Mouse (Mus musculus): ENCODE measurements around the gene Igfbp5. TPM values are rescaled to one million over a fixed set of nuclear protein-coding genes. Genes with fewer than 3 reads are reported as not detected.

The Igfbp5 gene
- polyA plus RNA-seq, 1 experiment from 2014 or later = 55.5 TPM

DNA sequence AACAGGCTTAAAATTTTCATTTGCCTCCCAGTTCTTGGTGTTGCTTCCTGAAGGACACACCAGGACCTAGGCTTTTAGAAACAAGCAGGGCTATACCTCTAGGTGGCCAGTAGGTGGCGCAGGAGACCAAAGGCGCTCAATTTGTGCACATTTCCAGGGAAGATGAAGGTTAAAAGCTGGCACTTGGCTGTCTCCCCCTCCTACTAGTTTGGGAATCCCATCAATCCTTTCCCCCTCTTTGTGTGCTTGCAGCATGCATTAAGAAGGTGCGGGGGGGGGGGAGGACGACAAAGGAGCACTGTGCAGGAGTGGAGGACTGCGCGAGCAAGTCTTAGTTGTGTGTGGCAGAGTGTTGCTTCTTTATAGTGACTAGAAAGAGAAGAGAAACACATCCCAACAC is 8.8 kb downstream of the Igfbp5 start:
- Histone ChIP-seq H3K4me1 (peaks cover 44% of the 10 kb centered on the region), H3K4me2 (no peak overlapping the region), H3K4me3 (replicated peaks) (no peak overlapping the region), H3K9me3 (no peaks in the 10 kb centered on the region), H3K36me3 (replicated peaks) (peaks cover 23% of the 10 kb centered on the region), H3K9ac (no peak overlapping the region), H3K27me3 (no peaks in the 10 kb centered on the region), H3K27ac (peak overlapping the region; percentile 63)
- ATAC-seq (ENCODE audit: low FRiP score) = 0 out of 2 replicates have a peak, but pooled peaks have one; percentile 21
- 3% methylated on average over 6 of the region's 6 CpGs for WGBS

DNA sequence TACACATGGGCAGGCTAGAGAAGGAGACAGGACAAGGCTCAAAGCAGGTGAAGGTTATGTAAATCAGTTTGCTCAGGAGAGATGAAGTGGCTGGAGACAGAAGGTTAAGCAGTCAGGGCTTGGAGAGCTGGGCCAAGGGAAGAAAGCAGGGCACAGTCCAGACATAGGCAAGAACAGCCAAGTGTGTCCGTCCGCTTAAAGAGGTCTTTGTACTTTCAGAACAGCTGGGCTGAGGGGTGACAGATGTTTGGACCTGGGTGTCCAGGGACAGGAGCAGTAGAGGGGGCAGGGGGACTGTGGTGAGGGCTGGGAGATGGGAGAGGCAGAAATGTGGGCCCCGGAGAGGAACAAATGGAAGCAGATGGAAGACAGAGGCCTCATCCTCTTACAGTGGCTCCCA is 10.4 kb downstream of the Igfbp5 start:
- no peaks in the 10 kb centered on the region for H3K27me3 ChIP-seq
- no peak for ATAC-seq (ENCODE audit: low FRiP score)
- H3K9me3 ChIP-seq = no peaks in the 10 kb centered on the region
- H3K4me2 ChIP-seq = no peak overlapping the region
- no peak overlapping the region for H3K27ac ChIP-seq
- peaks cover 37% of the 10 kb centered on the region for H3K36me3 ChIP-seq (replicated peaks)
- H3K9ac ChIP-seq = no peak overlapping the region
- H3K4me3 ChIP-seq (replicated peaks) = no peak overlapping the region
- peaks cover 28% of the 10 kb centered on the region for H3K4me1 ChIP-seq
- WGBS = 86% methylated on average over 3 of the region's 3 CpGs

DNA sequence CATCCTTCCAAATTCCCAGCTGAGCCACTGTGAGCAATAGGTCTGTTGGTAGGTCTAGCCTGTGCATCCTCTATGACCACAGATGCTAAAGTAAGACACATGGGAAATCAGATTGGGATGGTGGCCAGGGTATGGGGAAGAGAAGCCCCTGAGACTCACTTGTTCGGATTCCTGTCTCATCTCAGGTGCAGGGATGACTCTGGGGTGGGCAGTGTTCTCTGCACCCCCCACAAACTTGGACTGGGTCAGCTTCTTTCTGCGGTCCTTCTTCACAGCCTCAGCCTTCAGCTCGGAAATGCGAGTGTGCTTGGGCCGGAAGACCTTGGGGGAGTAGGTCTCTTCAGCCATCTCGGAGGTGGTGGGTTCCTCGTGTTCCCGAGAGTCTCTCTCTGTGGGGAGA is 11.0 kb downstream of the Igfbp5 start:
- peaks cover 29% of the 10 kb centered on the region for H3K4me1 ChIP-seq
- no peak overlapping the region for H3K9ac ChIP-seq
- WGBS = 92% methylated on average over 8 of the region's 8 CpGs
- no peak overlapping the region for H3K27ac ChIP-seq
- no peaks in the 10 kb centered on the region for H3K9me3 ChIP-seq
- peaks cover 41% of the 10 kb centered on the region for H3K36me3 ChIP-seq (replicated peaks)
- no peak overlapping the region for H3K4me2 ChIP-seq
- no peak overlapping the region for H3K4me3 ChIP-seq (replicated peaks)
- ATAC-seq (ENCODE audit: low FRiP score) = no peak
- no peaks in the 10 kb centered on the region for H3K27me3 ChIP-seq

- no peak overlapping the region for H3K4me2 ChIP-seq
- no peak overlapping the region for H3K4me3 ChIP-seq (replicated peaks)
- ATAC-seq (ENCODE audit: low FRiP score) = no peak
- H3K9ac ChIP-seq = no peak overlapping the region
- H3K27me3 ChIP-seq = no peaks in the 10 kb centered on the region
- H3K4me1 ChIP-seq = peaks cover 29% of the 10 kb centered on the region
- 93% methylated on average over 21 of the region's 21 CpGs for WGBS
- no peaks in the 10 kb centered on the region for H3K9me3 ChIP-seq
- no peak overlapping the region for H3K27ac ChIP-seq
- peaks cover 43% of the 10 kb centered on the region for H3K36me3 ChIP-seq (replicated peaks)
Measured at GRCm38 (mm10) chr1:72862248-72862647, 12.4 kb downstream of the Igfbp5 start.

DNA sequence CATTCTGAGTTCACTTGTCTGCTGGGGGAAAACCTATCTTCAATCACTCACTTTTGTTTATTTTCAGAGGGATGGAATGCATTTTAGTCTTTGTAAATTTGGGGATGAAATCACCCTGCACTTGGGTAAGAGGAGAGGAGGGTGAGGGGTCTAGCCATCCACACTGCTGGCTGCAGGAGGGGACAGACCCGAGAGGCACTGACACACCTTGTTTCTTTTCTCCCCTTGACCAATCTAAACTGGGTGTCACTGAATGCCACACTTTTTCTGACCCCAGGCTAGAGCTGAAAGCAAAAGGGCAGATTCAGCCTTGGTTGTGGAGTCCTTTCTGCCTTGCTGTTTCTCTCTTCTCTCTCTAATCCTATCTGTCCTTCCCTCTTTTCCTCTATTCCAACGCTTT is 13.0 kb downstream of the Igfbp5 start:
- Histone ChIP-seq H3K4me2 (no peak overlapping the region), H3K4me1 (peaks cover 25% of the 10 kb centered on the region), H3K4me3 (replicated peaks) (no peak overlapping the region), H3K27ac (no peak overlapping the region), H3K9me3 (no peaks in the 10 kb centered on the region), H3K27me3 (no peaks in the 10 kb centered on the region), H3K9ac (no peak overlapping the region), H3K36me3 (replicated peaks) (peaks cover 43% of the 10 kb centered on the region)
- WGBS = 85% methylated on average over 2 of the region's 2 CpGs
- no peak for ATAC-seq (ENCODE audit: low FRiP score)

GRCm38 (mm10) chr1:72860502-72860901 is 14.2 kb downstream of the Igfbp5 start:
- Histone ChIP-seq H3K4me2 (no peak overlapping the region), H3K27me3 (no peaks in the 10 kb centered on the region), H3K36me3 (replicated peaks) (peaks cover 43% of the 10 kb centered on the region), H3K9me3 (no peaks in the 10 kb centered on the region), H3K9ac (no peak overlapping the region), H3K4me3 (replicated peaks) (no peak overlapping the region), H3K4me1 (peaks cover 14% of the 10 kb centered on the region), H3K27ac (no peak overlapping the region)
- 89% methylated on average over 2 of the region's 2 CpGs for WGBS
- ATAC-seq (ENCODE audit: low FRiP score) = no peak

DNA sequence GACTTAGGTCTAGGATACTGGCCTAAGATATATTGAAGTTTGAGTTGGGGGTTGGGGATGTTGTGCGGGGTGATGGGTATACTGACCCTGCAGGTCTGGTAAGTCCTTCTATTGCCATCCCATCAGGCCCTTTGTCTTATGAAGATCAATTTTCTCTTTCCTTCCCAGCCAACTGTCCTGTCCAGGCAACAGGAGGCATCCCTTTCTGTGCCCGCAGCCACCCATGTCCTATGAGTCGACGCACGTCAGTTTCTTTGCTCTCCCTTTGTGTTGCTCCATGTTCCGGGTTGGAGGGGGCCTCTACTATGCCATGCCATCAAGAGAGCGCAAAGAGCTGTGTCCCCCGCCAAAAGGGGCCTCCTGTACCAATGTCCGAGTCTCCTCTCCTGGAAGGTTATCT is 14.7 kb downstream of the Igfbp5 start:
- Histone ChIP-seq H3K27me3 (no peaks in the 10 kb centered on the region), H3K9ac (no peak overlapping the region), H3K4me1 (peaks cover 10% of the 10 kb centered on the region), H3K4me3 (replicated peaks) (no peak overlapping the region), H3K4me2 (no peak overlapping the region), H3K9me3 (no peaks in the 10 kb centered on the region), H3K36me3 (replicated peaks) (peaks cover 43% of the 10 kb centered on the region), H3K27ac (no peak overlapping the region)
- ATAC-seq (ENCODE audit: low FRiP score) = no peak
- 91% methylated on average over 9 of the region's 9 CpGs for WGBS

- peak overlapping the region; percentile 76 for H3K27ac ChIP-seq
- H3K9me3 ChIP-seq = no peaks in the 10 kb centered on the region
- no peak overlapping the region for H3K9ac ChIP-seq
- no peak overlapping the region for H3K4me2 ChIP-seq
- H3K36me3 ChIP-seq (replicated peaks) = peaks cover 43% of the 10 kb centered on the region
- ATAC-seq (ENCODE audit: low FRiP score) = peak; percentile 78
- no peaks in the 10 kb centered on the region for H3K27me3 ChIP-seq
- WGBS = 49% methylated on average over 5 of the region's 5 CpGs
- no peak overlapping the region for H3K4me3 ChIP-seq (replicated peaks)
- H3K4me1 ChIP-seq = peaks cover 20% of the 10 kb centered on the region
Measured at GRCm38 (mm10) chr1:72858874-72859273, 15.8 kb downstream of the Igfbp5 start.

- peaks cover 20% of the 10 kb centered on the region for H3K4me1 ChIP-seq
- no peak for ATAC-seq (ENCODE audit: low FRiP score)
- WGBS = 91% methylated on average over 9 of the region's 9 CpGs
- no peak overlapping the region for H3K9ac ChIP-seq
- no peaks in the 10 kb centered on the region for H3K27me3 ChIP-seq
- H3K4me3 ChIP-seq (replicated peaks) = no peak overlapping the region
- no peak overlapping the region for H3K4me2 ChIP-seq
- H3K27ac ChIP-seq = peak overlapping the region; percentile 76; the same call in 1 of the 2 replicates
- no peaks in the 10 kb centered on the region for H3K9me3 ChIP-seq
- H3K36me3 ChIP-seq (replicated peaks) = peaks cover 39% of the 10 kb centered on the region
Measured at GRCm38 (mm10) chr1:72858286-72858685, 16.4 kb downstream of the Igfbp5 start.

DNA sequence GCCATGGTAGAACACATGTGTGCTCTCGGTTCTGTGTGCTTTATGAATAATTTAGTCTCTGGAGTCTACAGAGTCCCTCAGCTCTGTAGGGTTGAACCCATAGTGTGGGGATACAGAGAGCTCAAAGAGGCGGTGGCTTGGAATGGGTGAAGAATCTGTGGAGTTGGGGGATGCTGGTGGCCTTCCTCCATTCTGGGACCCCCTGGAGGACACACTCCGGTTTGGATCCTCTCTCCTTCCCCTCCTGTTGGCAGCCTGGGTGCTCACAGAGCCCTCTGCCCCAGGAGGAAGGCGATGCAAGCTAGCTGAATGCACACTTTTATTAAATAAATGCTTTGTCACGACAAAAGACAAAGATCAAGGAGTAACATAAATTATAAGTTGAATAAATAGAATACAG is 17.1 kb downstream of the Igfbp5 start:
- Histone ChIP-seq H3K4me2 (no peak overlapping the region), H3K9me3 (no peaks in the 10 kb centered on the region), H3K27me3 (no peaks in the 10 kb centered on the region), H3K4me3 (replicated peaks) (no peak overlapping the region), H3K27ac (0 out of 2 replicates have a peak overlapping the region, but pooled peaks have one; percentile 42), H3K36me3 (replicated peaks) (peaks cover 39% of the 10 kb centered on the region), H3K4me1 (peaks cover 20% of the 10 kb centered on the region), H3K9ac (no peak overlapping the region)
- no peak for ATAC-seq (ENCODE audit: low FRiP score)
- 86% methylated on average over 5 of the region's 5 CpGs for WGBS

GRCm38 (mm10) chr1:72857142-72857541 is 17.5 kb downstream of the Igfbp5 start:
- no peak overlapping the region for H3K4me3 ChIP-seq (replicated peaks)
- H3K4me1 ChIP-seq = peaks cover 20% of the 10 kb centered on the region
- H3K27ac ChIP-seq = 0 out of 2 replicates have a peak overlapping the region, but pooled peaks have one; percentile 36
- 86% methylated on average over 7 of the region's 7 CpGs for WGBS
- ATAC-seq (ENCODE audit: low FRiP score) = no peak
- H3K36me3 ChIP-seq (replicated peaks) = peaks cover 39% of the 10 kb centered on the region
- H3K4me2 ChIP-seq = no peak overlapping the region
- H3K27me3 ChIP-seq = no peaks in the 10 kb centered on the region
- H3K9me3 ChIP-seq = no peaks in the 10 kb centered on the region
- H3K9ac ChIP-seq = no peak overlapping the region

DNA sequence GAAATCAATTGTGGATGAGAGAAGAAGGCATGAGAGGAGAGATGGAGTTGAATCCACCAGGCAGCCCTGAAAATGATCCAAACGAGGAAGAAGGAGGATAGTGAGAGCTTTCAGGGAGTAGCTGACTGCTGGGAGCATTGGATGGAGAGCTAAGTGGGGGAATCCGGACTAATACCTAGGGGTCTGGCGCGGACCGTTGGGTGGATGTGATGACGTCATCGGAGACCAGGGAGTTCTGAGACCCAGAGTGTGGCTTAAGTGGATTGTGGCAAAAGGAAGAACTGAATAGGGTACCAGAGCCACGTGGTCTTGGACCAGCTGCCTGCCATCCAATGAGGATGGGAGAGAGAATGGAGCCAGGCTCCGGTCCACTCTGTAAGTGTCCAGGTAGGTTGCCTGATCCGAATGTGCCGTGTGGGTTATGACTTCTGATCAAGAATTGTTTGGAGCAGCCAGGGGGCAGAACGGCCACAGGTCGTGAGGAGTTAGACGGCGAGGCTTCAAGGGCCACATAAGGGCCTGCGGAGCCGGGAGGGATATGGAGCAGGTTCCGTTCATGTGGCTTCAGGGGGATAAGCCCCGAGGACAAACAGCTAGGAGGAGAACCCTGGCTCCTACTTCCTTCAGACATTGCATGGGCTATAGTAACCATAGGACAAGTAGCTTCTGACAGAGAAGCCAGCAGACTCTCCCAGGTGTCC is 18.3 kb downstream of the Igfbp5 start:
- Histone ChIP-seq H3K4me1 (peaks cover 20% of the 10 kb centered on the region), H3K9me3 (no peaks in the 10 kb centered on the region), H3K4me3 (replicated peaks) (no peak overlapping the region), H3K36me3 (replicated peaks) (peaks cover 44% of the 10 kb centered on the region), H3K27ac (no peak overlapping the region), H3K27me3 (no peaks in the 10 kb centered on the region), H3K9ac (no peak overlapping the region), H3K4me2 (no peak overlapping the region)
- ATAC-seq (ENCODE audit: low FRiP score) = no peak
- WGBS = 86% methylated on average over 19 of the region's 19 CpGs

DNA sequence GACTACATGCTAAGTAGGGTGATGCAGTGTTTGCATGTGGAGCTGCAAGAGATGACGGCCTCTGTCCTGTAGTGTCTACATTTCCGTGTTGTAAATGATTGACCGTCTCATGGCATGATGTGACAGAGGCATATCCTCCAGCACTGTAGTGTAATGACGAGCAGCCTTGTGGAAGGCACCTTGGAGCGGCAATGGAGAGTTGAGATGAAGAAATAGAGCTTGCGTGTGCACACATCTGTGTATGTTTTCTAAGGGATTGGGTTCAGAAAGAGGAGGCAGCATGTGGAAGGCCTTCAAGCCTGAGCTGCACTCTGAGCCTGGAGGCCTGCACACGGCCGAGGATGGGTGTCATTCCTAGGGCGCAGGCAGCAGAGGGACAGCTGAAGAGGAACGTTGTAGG is 19.0 kb downstream of the Igfbp5 start:
- Histone ChIP-seq H3K9me3 (no peaks in the 10 kb centered on the region), H3K36me3 (replicated peaks) (peaks cover 44% of the 10 kb centered on the region), H3K27me3 (no peaks in the 10 kb centered on the region), H3K4me3 (replicated peaks) (no peak overlapping the region), H3K4me2 (no peak overlapping the region), H3K4me1 (peaks cover 20% of the 10 kb centered on the region), H3K27ac (no peak overlapping the region), H3K9ac (no peak overlapping the region)
- no peak for ATAC-seq (ENCODE audit: low FRiP score)
- WGBS = 86% methylated on average over 10 of the region's 10 CpGs
